In genomic region chr11:83877765-83878164, GRCm38 (mm10) we compare ENCODE assay signal across 13 mouse cellular contexts. TPM values are rescaled to one million over a fixed set of nuclear protein-coding genes. Genes with fewer than 3 reads are reported as not detected.
DNase-seq lines count a peak whose midpoint lies in the region; ATAC-seq and TF ChIP-seq lines count a peak whose summit lies in the region.
"Had no signal": no experiment of that assay in that cellular context is flagged by ENCODE, and none has a peak within 500 bp of the region (broad histone marks: within the 10 kb centered on the region; RNA-seq: fewer than 3 reads in every experiment).

No protein-coding gene starts in this region.

- WGBS in heart, adult 2 months = 28% methylated on average over 8 of the region's 8 CpGs
- WGBS in heart, embryonic 16.5 days = 18% methylated on average over 8 of the region's 8 CpGs
- WGBS in lung, adult 2 months = 45% methylated on average over 8 of the region's 8 CpGs
- WGBS in midbrain, postnatal 0 days = 85% methylated on average over 8 of the region's 8 CpGs
- 84% methylated on average over 8 of the region's 8 CpGs for WGBS in neural tube, embryonic 15.5 days

- no peak for ATAC-seq in heart, embryonic 16.5 days (replicated peaks; ENCODE audit: extremely low read depth, insufficient read depth, low FRiP score)
- ATAC-seq in midbrain, postnatal 0 days (ENCODE audit: low FRiP score) = no peak
- no peak for ATAC-seq in neural tube, embryonic 15.5 days (ENCODE audit: low FRiP score)

- TF ChIP-seq CTCF in heart, adult 2 months (IDR thresholded peaks at IDR 0.05) = no peak
- TF ChIP-seq CTCF in lung, adult 2 months (IDR thresholded peaks at IDR 0.05; ENCODE audit: insufficient read depth, low read length) = no peak
- no peak for TF ChIP-seq CTCF in midbrain, postnatal 0 days (IDR thresholded peaks at IDR 0.05)

- no peak overlapping the region for H3K4me3 ChIP-seq in heart, adult 2 months
- no peak overlapping the region for H3K4me3 ChIP-seq in heart, embryonic 16.5 days (ENCODE audit: low read length)
- H3K4me3 ChIP-seq in lung, adult 2 months (replicated peaks; ENCODE audit: extremely low read depth, low read depth, low read length) = no peak overlapping the region
- no peak overlapping the region for H3K4me3 ChIP-seq in midbrain, postnatal 0 days (ENCODE audit: low read depth, low read length)
- H3K4me3 ChIP-seq in neural tube, embryonic 15.5 days (replicated peaks) = no peak overlapping the region
- H3K4me3 ChIP-seq: embryonic facial prominence, embryonic 13.5 days; hindbrain, embryonic 15.5 days; midbrain, embryonic 12.5 days had no signal

- 0 out of 2 replicates have a peak, but pooled peaks cover 1% of the 10 kb centered on the region for H3K4me1 ChIP-seq in heart, adult 2 months (ENCODE audit: control insufficient read depth, insufficient read depth, low read length)
- peaks cover 15% of the 10 kb centered on the region for H3K4me1 ChIP-seq in heart, embryonic 16.5 days (ENCODE audit: control insufficient read depth, insufficient read depth, low read length)
- H3K4me1 ChIP-seq in lung, adult 2 months (ENCODE audit: control insufficient read depth, insufficient read depth, low read length) = 0 out of 2 replicates have a peak, but pooled peaks cover 3% of the 10 kb centered on the region
- H3K4me1 ChIP-seq in midbrain, postnatal 0 days (ENCODE audit: insufficient read depth, low read length) = no peaks in the 10 kb centered on the region
- H3K4me1 ChIP-seq in neural tube, embryonic 15.5 days = no peaks in the 10 kb centered on the region
- H3K4me1 ChIP-seq: embryonic facial prominence, embryonic 13.5 days; hindbrain, embryonic 15.5 days; midbrain, embryonic 12.5 days had no signal

- no peak for TF ChIP-seq EP300 in heart, adult 2 months (IDR thresholded peaks at IDR 0.05; ENCODE audit: insufficient read depth, low read depth, low read length)

- TF ChIP-seq POLR2A in heart, adult 2 months (IDR thresholded peaks at IDR 0.05; ENCODE audit: insufficient read depth, low read depth, low read length) = no peak
- no peak for TF ChIP-seq POLR2A in lung, adult 2 months (IDR thresholded peaks at IDR 0.05; ENCODE audit: borderline replicate concordance, extremely low read depth, low read depth, low read length)

- H3K79me2 ChIP-seq in heart, adult 2 months (replicated peaks; ENCODE audit: control insufficient read depth, insufficient read depth, low read length) = no peaks in the 10 kb centered on the region

- intact Hi-C loops in heart, adult 2 months (cut with DNase I) = no loop called here

- no peak overlapping the region for H3K9ac ChIP-seq in heart, adult 2 months (ENCODE audit: low read depth, low read length)
- H3K9ac ChIP-seq in heart, embryonic 16.5 days (ENCODE audit: low read length) = no peak overlapping the region
- no peak overlapping the region for H3K9ac ChIP-seq in midbrain, postnatal 0 days (replicated peaks; ENCODE audit: low read length, poor library complexity, severe bottlenecking)
- H3K9ac ChIP-seq in neural tube, embryonic 15.5 days (replicated peaks) = no peak overlapping the region
- H3K9ac ChIP-seq: embryonic facial prominence, embryonic 13.5 days; hindbrain, embryonic 15.5 days; midbrain, embryonic 12.5 days had no signal

- peak overlapping the region; percentile 43 for H3K4me2 ChIP-seq in heart, embryonic 16.5 days (ENCODE audit: low read depth, low read length)
- H3K4me2 ChIP-seq in midbrain, postnatal 0 days (ENCODE audit: low read depth, low read length, poor library complexity, severe bottlenecking) = no peak overlapping the region
- no peak overlapping the region for H3K4me2 ChIP-seq in neural tube, embryonic 15.5 days
- H3K4me2 ChIP-seq: embryonic facial prominence, embryonic 13.5 days; hindbrain, embryonic 15.5 days; midbrain, embryonic 12.5 days had no signal

- no peaks in the 10 kb centered on the region for H3K9me3 ChIP-seq in heart, embryonic 16.5 days (replicated peaks; ENCODE audit: control insufficient read depth, low read length)
- no peaks in the 10 kb centered on the region for H3K9me3 ChIP-seq in midbrain, postnatal 0 days (ENCODE audit: low read length)
- no peaks in the 10 kb centered on the region for H3K9me3 ChIP-seq in neural tube, embryonic 15.5 days (replicated peaks)
- H3K9me3 ChIP-seq: embryonic facial prominence, embryonic 13.5 days; hindbrain, embryonic 15.5 days; midbrain, embryonic 12.5 days had no signal

- H3K27ac ChIP-seq in heart, adult 2 months = no peak overlapping the region
- H3K27ac ChIP-seq in heart, embryonic 16.5 days (ENCODE audit: low read length) = no peak overlapping the region
- no peak overlapping the region for H3K27ac ChIP-seq in midbrain, postnatal 0 days (ENCODE audit: low read depth, low read length)
- H3K27ac ChIP-seq in neural tube, embryonic 15.5 days (replicated peaks) = no peak overlapping the region
- H3K27ac ChIP-seq: embryonic facial prominence, embryonic 13.5 days; hindbrain, embryonic 15.5 days; midbrain, embryonic 12.5 days had no signal

- DNase-seq in heart, adult 2 months = peak; percentile 10 to 20
- no peak for DNase-seq in heart, adult 11 months
- DNase-seq in 3T3-L1 (ENCODE audit: low read depth, low spot score) = peak; percentile 75
- DNase-seq in lung, adult 2 months = peak; percentile 57
- no peak for DNase-seq in cerebellum, postnatal 36 days
- no peak for DNase-seq in midbrain, postnatal 0 days (ENCODE audit: low spot score)
- DNase-seq: right cerebral cortex, postnatal 4 days; thymus, adult 18-20 months had no signal

- H3K36me3 ChIP-seq in heart, adult 2 months (ENCODE audit: control insufficient read depth, insufficient read depth, low read length) = no peaks in the 10 kb centered on the region
- no peaks in the 10 kb centered on the region for H3K36me3 ChIP-seq in heart, embryonic 16.5 days (ENCODE audit: control insufficient read depth, insufficient read depth)
- H3K36me3 ChIP-seq in midbrain, postnatal 0 days (ENCODE audit: insufficient read depth, low read length) = no peaks in the 10 kb centered on the region
- no peaks in the 10 kb centered on the region for H3K36me3 ChIP-seq in neural tube, embryonic 15.5 days
- H3K36me3 ChIP-seq: embryonic facial prominence, embryonic 13.5 days; hindbrain, embryonic 15.5 days; midbrain, embryonic 12.5 days had no signal

- H3K27me3 ChIP-seq in heart, adult 2 months (ENCODE audit: control insufficient read depth, insufficient read depth, low read length) = no peaks in the 10 kb centered on the region
- no peaks in the 10 kb centered on the region for H3K27me3 ChIP-seq in heart, embryonic 16.5 days (ENCODE audit: control insufficient read depth, insufficient read depth, low read length)
- no peaks in the 10 kb centered on the region for H3K27me3 ChIP-seq in midbrain, postnatal 0 days (ENCODE audit: insufficient read depth, low read length)
- H3K27me3 ChIP-seq in neural tube, embryonic 15.5 days (replicated peaks) = no peaks in the 10 kb centered on the region
- H3K27me3 ChIP-seq: embryonic facial prominence, embryonic 13.5 days; hindbrain, embryonic 15.5 days; midbrain, embryonic 12.5 days had no signal

RNA-seq across cellular contexts. Expression of gene Hnf1b, which starts 27.9 kb away (rescaled TPM):
- not detected for total RNA-seq in heart, adult 2 months (2021)
- polyA plus RNA-seq in heart, adult 2 months (2012; rRNA removed) = 0.33 TPM in 1 of 2 replicates, not detected in the other
- polyA plus RNA-seq in heart, embryonic 16.5 days (2015; fragmentation: Nextera tagmentation; extraction: Ambion mirVana) = 0.21 and 1.2 TPM in 2 replicates
- polyA plus RNA-seq in lung, adult 2 months (2012; rRNA removed) = 15.2 and 16.3 TPM in 2 replicates
- not detected in 2 replicates for total RNA-seq in midbrain, postnatal 0 days (2014; rRNA removed)
- 0.22 and 0.31 TPM in 2 replicates for polyA plus RNA-seq in midbrain, postnatal 0 days (2015; fragmentation: Nextera tagmentation; extraction: Ambion mirVana)
- polyA plus RNA-seq in neural tube, embryonic 15.5 days (2015; fragmentation: Nextera tagmentation; extraction: Ambion mirVana) = 0.77 and 1.2 TPM in 2 replicates
- polyA plus RNA-seq: embryonic facial prominence, embryonic 13.5 days; midbrain, embryonic 12.5 days had no signal

Comparison
In these comparisons a context has a peak if more than half of its experiments do, and no peak if none do; other contexts are left out.
1. DNase-seq: peak in heart, adult 2 months (2 of 2), 3T3-L1 (single experiment) and lung, adult 2 months (single experiment); none in heart, adult 11 months (single experiment), cerebellum, postnatal 36 days (0 of 2) and midbrain, postnatal 0 days (single experiment).